Mouse (Mus musculus): ENCODE measurements around the gene Flt3l.

GRCm38 (mm10) chr7:45127700-45128224 is 8.5 kb downstream of the Flt3l start:
- TF ChIP-seq CTCF (IDR thresholded peaks at IDR 0.05; ENCODE audit: borderline replicate concordance, extremely low read depth, insufficient read depth, insufficient read length), result no peak
- no peak for TF ChIP-seq POLR2A (IDR thresholded peaks at IDR 0.05; ENCODE audit: borderline replicate concordance, extremely low read depth, insufficient read depth, insufficient read length, poor library complexity, severe bottlenecking)

Measured in brain, embryonic 14.5 days (tissue).